Mouse (Mus musculus): ENCODE measurements around the gene Ccdc13. TPM values are rescaled to one million over a fixed set of nuclear protein-coding genes. Genes with fewer than 3 reads are reported as not detected.
A peak's percentile ranks its signal among the peaks of the same experiment; 100 is the strongest.

Gene Ccdc13
- polyA plus RNA-seq, 1 experiment from 2014 or later: 2.6 TPM

- Histone ChIP-seq H3K4me3 (no peak overlapping the region), H3K27me3 (ENCODE audit: insufficient read depth, poor library complexity, severe bottlenecking) (peaks cover 7% of the 10 kb centered on the region; the same call in 1 of the 2 replicates), H3K9me3 (no peaks in the 10 kb centered on the region), H3K27ac (no peak overlapping the region), H3K4me1 (replicated peaks) (no peaks in the 10 kb centered on the region), H3K36me3 (no peaks in the 10 kb centered on the region)
- WGBS: 88% methylated on average over 8 of the region's 8 CpGs
- no peak for DNase-seq (ENCODE audit: low spot score)
These were observed 54.0 kb downstream of the Ccdc13 start for GRCm38 (mm10) chr9:121785261-121785660.

DNA sequence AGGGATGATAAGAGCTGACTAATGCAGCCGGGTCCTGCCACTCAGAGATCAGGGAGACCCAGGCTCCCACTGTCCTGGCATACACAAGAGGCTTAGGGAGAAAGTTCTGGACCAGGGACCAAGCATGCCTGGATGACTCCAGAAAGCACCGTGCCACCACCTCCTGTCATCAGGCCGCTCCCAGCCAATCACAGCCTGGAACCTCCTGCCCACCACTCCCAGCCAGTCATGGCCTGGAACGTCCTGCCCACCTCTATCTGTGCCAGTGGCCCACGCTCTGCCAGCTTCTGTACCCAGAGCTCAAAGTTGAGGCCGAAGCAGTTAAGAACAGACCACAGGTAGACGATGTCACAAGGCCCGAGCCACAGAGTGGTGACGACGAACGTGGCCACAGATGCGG is 54.5 kb downstream of the Ccdc13 start:
- H3K36me3 ChIP-seq: no peaks in the 10 kb centered on the region
- no peaks in the 10 kb centered on the region for H3K4me1 ChIP-seq (replicated peaks)
- no peak overlapping the region for H3K27ac ChIP-seq
- H3K27me3 ChIP-seq (ENCODE audit: insufficient read depth, poor library complexity, severe bottlenecking): peaks cover 11% of the 10 kb centered on the region
- H3K4me3 ChIP-seq: no peak overlapping the region
- no peaks in the 10 kb centered on the region for H3K9me3 ChIP-seq
- no peak for DNase-seq (ENCODE audit: low spot score)
- 88% methylated on average over 12 of the region's 12 CpGs for WGBS

GRCm38 (mm10) chr9:121778066-121778624 is 61.1 kb downstream of the Ccdc13 start:
- WGBS: 13% methylated on average over 54 of the region's 54 CpGs

DNA sequence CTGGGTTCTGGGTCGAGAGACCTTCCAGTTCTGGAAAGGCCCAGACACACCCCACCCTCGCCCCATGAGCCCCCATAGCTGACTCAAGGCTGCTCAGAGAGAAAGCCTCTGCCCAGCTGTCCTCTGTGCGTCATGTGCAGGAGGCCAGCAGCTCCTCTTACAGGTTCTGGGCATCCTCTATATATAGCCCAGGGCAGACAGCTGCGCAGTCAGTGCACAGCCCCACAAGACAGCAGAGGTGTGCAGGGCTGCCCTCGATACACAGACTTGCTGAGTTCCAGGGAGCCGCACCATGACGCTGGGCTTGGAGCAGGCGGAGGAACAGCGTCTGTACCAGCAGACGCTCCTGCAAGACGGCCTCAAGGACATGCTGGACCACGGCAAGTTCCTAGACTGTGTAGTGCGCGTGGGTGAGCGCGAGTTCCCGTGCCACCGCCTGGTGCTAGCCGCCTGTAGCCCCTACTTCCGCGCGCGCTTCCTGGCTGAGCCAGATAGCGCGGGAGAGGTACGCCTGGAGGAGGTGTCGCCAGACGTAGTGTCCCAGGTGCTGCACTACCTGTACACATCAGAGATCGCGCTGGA is 61.7 kb downstream of the Ccdc13 start, which contains the start of gene Klhl40:
TSS of gene Klhl40 (plus strand) at position 124 of the 582 bp plus-strand sequence.
- no peaks in the 10 kb centered on the region for H3K9me3 ChIP-seq
- no peaks in the 10 kb centered on the region for H3K36me3 ChIP-seq
- H3K27ac ChIP-seq: no peak within 1 kb of the TSS
- peaks cover 56% of the 10 kb centered on the region for H3K27me3 ChIP-seq (ENCODE audit: insufficient read depth, poor library complexity, severe bottlenecking)
- H3K4me3 ChIP-seq: peak within 1 kb of the TSS; percentile 47
- WGBS: 23% methylated on average over 30 of the region's 30 CpGs
- H3K4me1 ChIP-seq (replicated peaks): peaks cover 13% of the 10 kb centered on the region
- no peak for DNase-seq (ENCODE audit: low spot score)

More at GRCm38 (mm10) chr9:121778066-121778624, 61.1 kb downstream of the Ccdc13 start:
- peak; percentile 46 for DNase-seq (ENCODE audit: low spot score)
- H3K4me3 ChIP-seq: peak overlapping the region; percentile 47
- H3K9me3 ChIP-seq: no peaks in the 10 kb centered on the region
- H3K27me3 ChIP-seq (ENCODE audit: insufficient read depth, poor library complexity, severe bottlenecking): peaks cover 56% of the 10 kb centered on the region
- no peaks in the 10 kb centered on the region for H3K36me3 ChIP-seq
- H3K27ac ChIP-seq: no peak overlapping the region
- H3K4me1 ChIP-seq (replicated peaks): peaks cover 13% of the 10 kb centered on the region

GRCm38 (mm10) chr9:121776511-121776910 is 62.8 kb downstream of the Ccdc13 start:
- no peak overlapping the region for H3K27ac ChIP-seq
- no peaks in the 10 kb centered on the region for H3K9me3 ChIP-seq
- H3K4me1 ChIP-seq (replicated peaks): peaks cover 13% of the 10 kb centered on the region
- no peak for DNase-seq (ENCODE audit: low spot score)
- WGBS: 87% methylated on average over 7 of the region's 7 CpGs
- no peaks in the 10 kb centered on the region for H3K36me3 ChIP-seq
- no peak overlapping the region for H3K4me3 ChIP-seq
- peaks cover 56% of the 10 kb centered on the region for H3K27me3 ChIP-seq (ENCODE audit: insufficient read depth, poor library complexity, severe bottlenecking)

- H3K27ac ChIP-seq: no peak overlapping the region
- H3K9me3 ChIP-seq: no peaks in the 10 kb centered on the region
- H3K4me1 ChIP-seq (replicated peaks): peaks cover 13% of the 10 kb centered on the region
- WGBS: 81% methylated on average over 10 of the region's 10 CpGs
- no peak overlapping the region for H3K4me3 ChIP-seq
- H3K36me3 ChIP-seq: no peaks in the 10 kb centered on the region
- H3K27me3 ChIP-seq (ENCODE audit: insufficient read depth, poor library complexity, severe bottlenecking): peaks cover 56% of the 10 kb centered on the region
- DNase-seq (ENCODE audit: low spot score): no peak
These were observed 63.3 kb downstream of the Ccdc13 start for GRCm38 (mm10) chr9:121775951-121776350.

DNA sequence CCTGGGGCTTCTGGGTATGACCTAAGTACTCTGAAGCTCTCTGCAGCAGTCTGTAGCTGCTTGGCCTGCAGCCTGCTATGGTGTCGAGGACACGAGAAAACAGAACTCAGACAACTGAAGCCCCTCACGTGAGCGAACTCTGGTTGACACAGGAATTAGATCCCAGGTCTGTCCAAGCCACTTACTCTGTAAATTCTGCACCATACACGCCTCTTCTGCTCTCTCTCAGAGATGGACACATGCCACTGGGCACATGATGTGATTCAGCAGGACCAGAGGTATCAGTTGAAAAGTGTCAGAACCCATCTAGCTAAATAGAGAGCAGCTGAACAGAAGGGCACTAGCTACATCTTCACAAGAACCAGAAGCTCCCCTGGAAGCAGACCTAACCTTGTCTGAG is 66.8 kb downstream of the Ccdc13 start:
- H3K4me3 ChIP-seq: no peak overlapping the region
- no peak overlapping the region for H3K27ac ChIP-seq
- H3K36me3 ChIP-seq: peaks cover 15% of the 10 kb centered on the region
- H3K27me3 ChIP-seq (ENCODE audit: insufficient read depth, poor library complexity, severe bottlenecking): peaks cover 21% of the 10 kb centered on the region
- no peak for DNase-seq (ENCODE audit: low spot score)
- H3K4me1 ChIP-seq (replicated peaks): peaks cover 4% of the 10 kb centered on the region
- H3K9me3 ChIP-seq: no peaks in the 10 kb centered on the region
- WGBS: 77% methylated on average over 5 of the region's 5 CpGs

DNA sequence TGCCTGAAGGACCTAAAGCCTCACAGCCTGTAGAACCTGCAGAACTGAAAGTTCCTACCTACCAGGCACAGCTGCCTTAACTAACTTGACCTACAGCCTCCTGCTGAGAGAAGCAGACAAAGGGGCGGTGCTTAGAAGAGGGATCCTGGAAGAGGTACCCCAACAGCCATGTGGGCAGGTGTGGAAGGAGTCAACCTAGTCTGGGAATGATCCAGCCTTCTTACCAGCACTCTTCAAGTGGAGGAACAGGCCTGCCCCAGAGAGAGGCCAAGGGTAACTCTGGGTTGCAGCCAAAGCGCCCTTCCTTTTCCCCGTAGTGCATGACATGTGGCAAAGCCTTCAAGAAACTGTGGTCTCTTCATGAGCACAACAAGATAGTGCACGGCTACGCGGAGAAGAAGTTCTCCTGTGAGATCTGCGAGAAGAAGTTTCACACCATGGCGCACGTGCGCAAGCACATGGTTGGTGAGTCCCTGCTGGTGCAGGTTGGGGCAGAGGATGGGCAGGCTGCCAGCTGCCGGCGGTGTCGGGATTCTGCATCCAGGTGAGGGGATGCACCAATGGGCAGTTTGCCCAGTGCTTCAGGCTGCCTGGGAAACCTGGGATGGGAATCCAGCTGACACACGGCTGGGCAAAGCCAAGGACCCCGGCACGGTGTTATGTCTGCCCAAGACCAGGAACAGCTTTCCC is 74.0 kb downstream of the Ccdc13 start:
- H3K36me3 ChIP-seq: peaks cover 73% of the 10 kb centered on the region
- H3K4me3 ChIP-seq: no peak overlapping the region
- no peaks in the 10 kb centered on the region for H3K27me3 ChIP-seq (ENCODE audit: insufficient read depth, poor library complexity, severe bottlenecking)
- H3K9me3 ChIP-seq: no peaks in the 10 kb centered on the region
- H3K4me1 ChIP-seq (replicated peaks): peaks cover 25% of the 10 kb centered on the region
- no peak for DNase-seq (ENCODE audit: low spot score)
- no peak overlapping the region for H3K27ac ChIP-seq
- 94% methylated on average over 16 of the region's 16 CpGs for WGBS

GRCm38 (mm10) chr9:121763716-121764115 is 75.5 kb downstream of the Ccdc13 start:
- no peaks in the 10 kb centered on the region for H3K27me3 ChIP-seq (ENCODE audit: insufficient read depth, poor library complexity, severe bottlenecking)
- no peak for DNase-seq (ENCODE audit: low spot score)
- no peak overlapping the region for H3K4me3 ChIP-seq
- no peaks in the 10 kb centered on the region for H3K9me3 ChIP-seq
- peaks cover 37% of the 10 kb centered on the region for H3K4me1 ChIP-seq (replicated peaks)
- H3K27ac ChIP-seq: no peak overlapping the region
- H3K36me3 ChIP-seq: peaks cover 71% of the 10 kb centered on the region
- WGBS: 94% methylated on average over 19 of the region's 19 CpGs

- H3K27ac ChIP-seq: no peak overlapping the region
- H3K4me3 ChIP-seq: no peak overlapping the region
These were observed 76.5 kb downstream of the Ccdc13 start for GRCm38 (mm10) chr9:121762761-121763160.

GRCm38 (mm10) chr9:121762248-121762647 is 77.0 kb downstream of the Ccdc13 start:
- WGBS: 91% methylated on average over 10 of the region's 10 CpGs
- Histone ChIP-seq H3K27ac (peak overlapping the region; percentile 97; the same call in 1 of the 2 replicates), H3K9me3 (no peaks in the 10 kb centered on the region), H3K36me3 (peaks cover 61% of the 10 kb centered on the region), H3K4me3 (no peak overlapping the region), H3K4me1 (replicated peaks) (peaks cover 48% of the 10 kb centered on the region), H3K27me3 (ENCODE audit: insufficient read depth, poor library complexity, severe bottlenecking) (no peaks in the 10 kb centered on the region; the same call in 1 of the 2 replicates)
- DNase-seq (ENCODE audit: low spot score): no peak

More at GRCm38 (mm10) chr9:121762761-121763160, 76.5 kb downstream of the Ccdc13 start:
- WGBS: 91% methylated on average over 25 of the region's 25 CpGs
- Histone ChIP-seq H3K4me1 (replicated peaks) (peaks cover 44% of the 10 kb centered on the region), H3K9me3 (no peaks in the 10 kb centered on the region), H3K27me3 (ENCODE audit: insufficient read depth, poor library complexity, severe bottlenecking) (no peaks in the 10 kb centered on the region; the same call in 1 of the 2 replicates), H3K36me3 (peaks cover 62% of the 10 kb centered on the region)
- no peak for DNase-seq (ENCODE audit: low spot score)

GRCm38 (mm10) chr9:121761787-121762186 is 77.5 kb downstream of the Ccdc13 start:
- no peaks in the 10 kb centered on the region; the same call in 1 of the 2 replicates for H3K27me3 ChIP-seq (ENCODE audit: insufficient read depth, poor library complexity, severe bottlenecking)
- peaks cover 59% of the 10 kb centered on the region for H3K36me3 ChIP-seq
- DNase-seq (ENCODE audit: low spot score): no peak
- H3K4me3 ChIP-seq: peak overlapping the region; percentile 83; the same call in 1 of the 2 replicates
- peaks cover 48% of the 10 kb centered on the region for H3K4me1 ChIP-seq (replicated peaks)
- H3K9me3 ChIP-seq: no peaks in the 10 kb centered on the region
- peak overlapping the region; percentile 97; the same call in 1 of the 2 replicates for H3K27ac ChIP-seq
- 70% methylated on average over 8 of the region's 8 CpGs for WGBS
